Comparison of ENCODE assay signal across 14 mouse cellular contexts in genomic region chr3:107374948-107375664, GRCm38 (mm10). TPM values are rescaled to one million over a fixed set of nuclear protein-coding genes. Genes with fewer than 3 reads are reported as not detected.
DNase-seq lines count a peak whose midpoint lies in the region; ATAC-seq and TF ChIP-seq lines count a peak whose summit lies in the region.
"Had no signal": no experiment of that assay in that cellular context is flagged by ENCODE, and none has a peak within 500 bp of the region (broad histone marks: within the 10 kb centered on the region; RNA-seq: fewer than 3 reads in every experiment).

No protein-coding gene starts in this region.

- no peak overlapping the region for H3K9ac ChIP-seq in kidney, postnatal 0 days (ENCODE audit: low read depth, low read length)
- H3K9ac ChIP-seq: liver, embryonic 14.5 days had no signal

- H3K4me1 ChIP-seq in cerebellum, adult 2 months (ENCODE audit: control insufficient read depth, insufficient read depth, low read length): no peaks in the 10 kb centered on the region
- H3K4me1 ChIP-seq in kidney, postnatal 0 days (replicated peaks; ENCODE audit: insufficient read depth, low read length): no peaks in the 10 kb centered on the region

- no peak overlapping the region for H3K27ac ChIP-seq in cerebellum, adult 2 months (ENCODE audit: insufficient read depth, low read length)
- no peak overlapping the region for H3K27ac ChIP-seq in kidney, postnatal 0 days
- H3K27ac ChIP-seq: liver, embryonic 14.5 days had no signal

- H3K36me3 ChIP-seq in kidney, postnatal 0 days (ENCODE audit: insufficient read depth, low read length): no peaks in the 10 kb centered on the region

- no peaks in the 10 kb centered on the region for H3K9me3 ChIP-seq in kidney, postnatal 0 days (replicated peaks; ENCODE audit: low read length)
- H3K9me3 ChIP-seq: megakaryocyte, embryonic 14.5 days had no signal

- no peak overlapping the region for H3K4me2 ChIP-seq in kidney, postnatal 0 days (ENCODE audit: low read length)

- no peak for TF ChIP-seq POLR2A in cerebellum, adult 2 months (IDR thresholded peaks at IDR 0.05; ENCODE audit: borderline replicate concordance, insufficient read depth, low read length)

- DNase-seq in cerebellum, adult 2 months: no peak
- DNase-seq in cerebellum, postnatal 25 days: no peak
- no peak for DNase-seq in kidney, postnatal 0 days (ENCODE audit: low spot score)
- no peak for DNase-seq in kidney, adult 18-20 months
- peak; percentile 28 for DNase-seq in heart, postnatal 25 days (ENCODE audit: low spot score)
- DNase-seq in retina, embryonic 14.5 days (ENCODE audit: low spot score): peak; percentile 34
- no peak for DNase-seq in cerebellum, adult 9-10 months
- no peak for DNase-seq in frontal cortex, postnatal 14 days (ENCODE audit: low spot score in 2 of 2)
- DNase-seq: cerebellum, adult 8-10 months; kidney, postnatal 25 days; right cerebral cortex, postnatal 4 days had no signal

- WGBS in cerebellum, adult 2 months: 34% methylated on average over 6 of the region's 6 CpGs
- WGBS in kidney, postnatal 0 days: 15% methylated on average over 6 of the region's 6 CpGs

- ATAC-seq in kidney, postnatal 0 days (replicated peaks; ENCODE audit: low FRiP score, low read depth): no peak
- ATAC-seq: Patski had no signal

- intact Hi-C loops in heart, postnatal 25 days (cut with DNase I): no loop called here

- H3K4me3 ChIP-seq in cerebellum, adult 2 months (replicated peaks; ENCODE audit: insufficient read depth, low read depth, low read length): no peak overlapping the region
- H3K4me3 ChIP-seq in kidney, postnatal 0 days (replicated peaks; ENCODE audit: low read depth, low read length): no peak overlapping the region
- H3K4me3 ChIP-seq: megakaryocyte, embryonic 14.5 days had no signal

- no peaks in the 10 kb centered on the region for H3K27me3 ChIP-seq in cerebellum, adult 2 months (ENCODE audit: control insufficient read depth, insufficient read depth, low read length)
- no peaks in the 10 kb centered on the region for H3K27me3 ChIP-seq in kidney, postnatal 0 days (ENCODE audit: insufficient read depth, low read length)

- peak; percentile 29; the same call in 1 of the 2 replicates for TF ChIP-seq CTCF in cerebellum, adult 2 months (IDR thresholded peaks at IDR 0.05; ENCODE audit: borderline replicate concordance, insufficient read depth, low read depth, low read length)
- peak; percentile 46 for TF ChIP-seq CTCF in kidney, postnatal 0 days (IDR thresholded peaks at IDR 0.05; ENCODE audit: low read depth)

RNA-seq across cellular contexts. Expression of gene Rbm15, which starts 41.6 kb away (rescaled TPM):
- polyA plus RNA-seq in cerebellum, adult 2 months (2012; rRNA removed): 7.0 and 8.1 TPM in 2 replicates
- 12.7 and 12.8 TPM in 2 replicates for polyA plus RNA-seq in kidney, postnatal 0 days (2015; fragmentation: Nextera tagmentation; extraction: Ambion mirVana)
- 10 to 100 TPM; 20.5 to 23.7 TPM for total RNA-seq in heart, postnatal 25 days (2021)

Comparison
In these comparisons a context has a peak if more than half of its experiments do, and no peak if none do; other contexts are left out.
1. DNase-seq: peak in heart, postnatal 25 days (single experiment) and retina, embryonic 14.5 days (single experiment); none in cerebellum, adult 2 months (0 of 2), cerebellum, postnatal 25 days (0 of 2), kidney, postnatal 0 days (single experiment), kidney, adult 18-20 months (single experiment), cerebellum, adult 9-10 months (single experiment) and frontal cortex, postnatal 14 days (0 of 2).